Mouse (Mus musculus): Measurements from ENCODE around the gene Plvap. TPM values are rescaled to one million over a fixed set of nuclear protein-coding genes. Genes with fewer than 3 reads are reported as not detected.

Plvap gene
- polyA plus RNA-seq, 1 experiment: 122 TPM

GRCm38 (mm10) chr8:71496481-71496880 lies 15.1 kb downstream of the Plvap start:
- WGBS: 42% methylated on average over 11 of the region's 11 CpGs
- DNase-seq (ENCODE audit: low read depth, low spot score): no peak

DNA sequence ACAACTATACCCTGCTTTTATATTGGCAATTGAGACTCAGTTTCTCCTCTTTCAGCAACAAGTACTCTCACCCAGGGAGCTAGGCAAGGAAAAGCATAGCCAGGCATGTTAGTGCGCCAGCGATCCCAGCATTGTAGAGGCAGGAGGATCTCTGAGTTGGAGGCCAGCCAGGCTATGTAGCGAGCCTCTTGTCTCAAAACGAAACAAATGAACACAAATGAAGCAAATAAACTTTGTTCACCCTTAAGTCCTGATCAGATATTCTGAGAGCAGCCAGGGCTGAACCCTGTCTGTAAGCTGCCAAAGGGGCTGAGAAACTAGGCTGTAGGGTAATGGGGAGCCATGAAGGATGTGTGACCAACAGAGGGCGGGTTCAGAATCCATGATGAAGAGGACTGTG lies 15.7 kb downstream of the Plvap start:
- WGBS: 84% methylated on average over 5 of the region's 5 CpGs
- DNase-seq (ENCODE audit: low read depth, low spot score): no peak

DNA sequence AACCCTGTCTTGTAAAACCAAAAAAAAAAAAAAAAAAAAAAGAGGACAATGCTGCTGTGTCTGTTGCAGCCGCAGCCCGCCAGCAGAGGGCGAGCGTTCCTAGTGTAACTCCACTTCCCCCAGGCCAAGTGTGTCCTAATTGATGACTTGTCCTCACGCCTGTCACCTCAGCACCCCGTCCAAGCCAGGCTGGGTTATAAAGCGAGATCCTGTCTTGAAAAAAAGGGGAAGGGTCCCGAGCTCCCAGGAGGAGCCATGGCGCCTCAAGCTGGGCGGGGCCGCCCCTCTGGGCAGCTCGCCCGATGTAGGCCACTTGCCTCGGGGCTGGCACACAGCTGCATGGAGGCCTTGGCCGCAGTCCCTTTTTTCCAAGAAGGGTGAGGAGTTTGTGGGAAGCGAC lies 16.5 kb downstream of the Plvap start:
- DNase-seq (ENCODE audit: low read depth, low spot score): no peak
- 19% methylated on average over 16 of the region's 16 CpGs for WGBS

GRCm38 (mm10) chr8:71488454-71488853 lies 23.1 kb downstream of the Plvap start:
- WGBS: under 1% methylated on average over 22 of the region's 22 CpGs
- DNase-seq (ENCODE audit: low read depth, low spot score): peak; percentile 94

DNA sequence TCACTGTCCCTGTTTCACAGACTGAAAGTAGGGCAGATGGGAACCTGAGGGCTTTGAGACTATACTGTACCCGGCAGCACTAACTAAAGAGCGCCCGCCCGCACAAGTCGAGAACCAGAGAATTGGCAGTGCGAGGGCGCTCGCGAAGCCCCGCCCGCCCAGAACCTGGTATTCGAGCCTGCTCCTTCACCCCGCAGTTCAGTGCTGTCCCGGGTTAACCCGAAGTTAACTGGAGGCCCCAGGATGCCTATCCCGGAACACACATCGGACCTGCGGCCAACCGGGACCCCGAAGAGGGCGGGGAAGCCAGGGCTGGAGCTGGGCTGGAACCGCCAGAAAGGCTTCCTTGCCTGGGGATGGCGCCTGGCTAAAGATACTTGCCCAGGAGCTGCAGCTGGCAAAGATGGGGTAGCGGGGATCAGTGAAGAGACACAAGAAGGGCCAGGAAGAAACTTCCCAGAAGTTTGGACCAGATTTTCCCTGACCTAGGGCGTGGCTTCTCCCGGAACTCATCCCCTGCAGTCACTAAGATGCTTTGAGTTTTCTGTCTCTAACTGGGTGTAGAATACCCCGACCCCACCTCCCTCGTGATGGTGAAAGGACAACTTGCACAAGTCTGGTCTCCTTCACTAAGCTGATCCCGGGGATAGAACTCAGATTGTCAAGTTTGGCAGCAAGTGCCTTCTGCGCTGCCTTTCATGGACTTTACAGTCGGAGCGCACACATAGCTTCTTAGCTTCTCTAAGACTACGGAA lies 23.7 kb downstream of the Plvap start, which contains the start of gene Gtpbp3:
Gtpbp3 (plus strand) TSS at position 413 of the 755 bp plus-strand sequence.
- under 1% methylated on average over 33 of the region's 33 CpGs for WGBS
- peak; percentile 40 for DNase-seq (ENCODE audit: low read depth, low spot score)

- no peak for DNase-seq (ENCODE audit: low read depth, low spot score)
- 4% methylated on average over 7 of the region's 7 CpGs for WGBS
Observed at GRCm38 (mm10) chr8:71486136-71486529, 25.4 kb downstream of the Plvap start.

DNA sequence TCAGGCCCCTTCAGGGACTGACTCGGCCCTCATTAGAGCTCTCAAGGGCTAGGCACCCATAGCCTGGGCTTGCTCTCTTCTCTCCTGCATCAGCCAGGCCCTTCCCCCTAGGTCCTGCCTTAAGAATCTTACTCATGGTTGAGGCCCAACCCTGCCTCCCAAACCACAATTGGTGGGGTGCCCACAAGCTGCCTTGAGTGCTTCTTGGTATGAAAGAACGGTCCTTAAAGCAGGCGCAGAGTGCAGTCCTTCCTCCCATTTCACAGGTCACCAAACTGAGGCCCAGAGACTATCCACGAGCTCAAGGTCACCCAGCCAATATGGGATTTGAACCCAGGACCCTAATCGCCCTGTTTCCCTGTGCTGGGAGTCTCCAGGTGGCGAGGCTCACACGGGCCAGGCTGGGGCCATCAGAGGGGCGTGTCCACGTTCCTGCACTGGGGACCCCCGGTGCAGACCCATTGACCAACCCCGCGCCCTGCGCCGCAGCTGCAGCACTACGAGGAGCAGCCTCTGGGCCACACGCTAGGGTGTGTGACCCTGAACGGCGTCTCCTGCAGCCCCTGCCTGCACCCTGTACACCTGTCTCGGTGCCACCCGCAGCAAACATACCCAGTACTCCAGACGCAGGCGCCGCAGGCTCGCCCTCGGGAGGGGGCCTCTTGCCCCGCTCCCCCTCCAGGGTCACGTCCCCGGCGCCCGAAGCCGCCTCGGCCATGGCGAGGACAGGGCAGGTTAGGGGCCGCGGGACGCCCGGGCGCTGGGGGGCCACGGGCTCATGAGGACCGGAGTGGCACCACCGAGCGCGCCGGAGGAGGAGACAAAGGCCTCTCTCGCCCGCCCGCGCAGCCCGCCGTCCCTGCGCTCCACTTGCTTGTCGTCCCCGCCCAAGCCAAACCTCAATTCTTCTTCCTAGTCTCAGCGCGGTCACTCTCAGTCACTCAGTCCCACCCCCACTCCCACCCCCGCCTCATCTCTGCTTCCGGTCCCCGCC lies 26.1 kb downstream of the Plvap start, which contains the start of gene Ano8:
Ano8 (minus strand) TSS at position 822 of the 994 bp plus-strand sequence.
- WGBS: 5% methylated on average over 57 of the region's 58 CpGs
- peak; percentile 45 for DNase-seq (ENCODE audit: low read depth, low spot score)

GRCm38 (mm10) chr8:71484736-71485135 lies 26.8 kb downstream of the Plvap start:
- 95% methylated on average over 19 of the region's 19 CpGs for WGBS

GRCm38 (mm10) chr8:71483932-71484331 lies 27.6 kb downstream of the Plvap start:
- WGBS: 65% methylated on average over 8 of the region's 8 CpGs
- no peak for DNase-seq (ENCODE audit: low read depth, low spot score)

More at GRCm38 (mm10) chr8:71484736-71485135, 26.8 kb downstream of the Plvap start:
- no peak for DNase-seq (ENCODE audit: low read depth, low spot score)

DNA sequence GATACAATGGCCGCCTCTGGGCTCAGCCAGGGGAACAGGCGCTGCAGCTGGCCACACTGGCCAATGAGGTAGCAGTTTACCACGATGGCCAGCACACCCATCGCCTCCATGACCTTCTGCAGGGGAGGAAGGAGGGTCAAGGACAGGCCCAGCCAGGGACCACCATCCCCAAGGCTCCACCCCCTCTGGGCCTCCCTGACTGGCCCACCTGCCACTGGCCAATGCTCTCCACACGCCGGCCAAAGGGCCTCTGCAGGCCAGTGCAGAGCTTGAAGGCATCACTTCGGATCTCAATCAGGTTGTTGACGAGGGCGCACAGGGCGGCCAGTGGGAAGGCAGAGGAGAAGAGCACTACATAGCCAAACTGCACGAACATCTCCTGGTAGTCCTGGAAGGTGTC lies 32.6 kb downstream of the Plvap start:
- WGBS: 90% methylated on average over 11 of the region's 11 CpGs
- DNase-seq (ENCODE audit: low read depth, low spot score): no peak

DNA sequence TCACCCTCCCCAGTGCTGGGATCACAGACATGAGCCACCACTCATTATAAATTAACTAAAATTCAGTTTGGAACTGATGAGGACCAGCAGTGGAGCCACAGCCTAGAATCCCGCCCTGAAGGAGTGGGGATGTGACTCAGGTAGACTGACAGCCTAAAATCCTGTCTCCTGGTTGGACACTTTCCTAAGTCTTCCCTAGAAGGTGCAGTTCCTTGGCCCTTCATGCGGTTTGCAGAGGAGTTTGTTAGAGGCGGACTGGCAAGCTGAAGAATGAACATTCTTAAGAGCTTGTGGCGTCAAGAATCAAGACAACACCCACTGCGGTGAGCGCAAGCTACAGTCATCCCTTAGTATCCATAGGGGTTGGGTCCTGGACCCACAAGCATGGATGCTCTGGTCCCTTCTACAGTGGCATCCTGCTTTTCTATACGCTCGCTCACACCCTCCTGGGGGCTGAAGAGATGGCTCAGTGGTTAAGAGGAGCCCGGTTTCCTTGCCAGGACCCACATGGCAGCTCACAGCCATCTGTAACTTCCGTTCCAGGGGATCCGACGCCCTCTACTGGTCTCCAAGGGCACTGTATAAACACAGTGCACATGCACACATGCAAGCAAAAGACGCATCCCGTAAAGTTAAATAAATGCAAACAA lies 34.2 kb downstream of the Plvap start:
- DNase-seq (ENCODE audit: low read depth, low spot score): no peak

GRCm38 (mm10) chr8:71476099-71476940 lies 35.2 kb downstream of the Plvap start:
- WGBS: under 1% methylated on average over 118 of the region's 121 CpGs
- no peak for DNase-seq (ENCODE audit: low read depth, low spot score)

More for the DNA sequence above, 34.2 kb downstream of the Plvap start:
- 59% methylated on average over 14 of the region's 14 CpGs for WGBS

- 18% methylated on average over 4 of the region's 4 CpGs for WGBS
Observed at GRCm38 (mm10) chr8:71475702-71476075, 35.9 kb downstream of the Plvap start.

GRCm38 (mm10) chr8:71474785-71475701 lies 36.5 kb downstream of the Plvap start:
- DNase-seq (ENCODE audit: low read depth, low spot score): no peak
- 89% methylated on average over 25 of the region's 25 CpGs for WGBS

More at GRCm38 (mm10) chr8:71475702-71476075, 35.9 kb downstream of the Plvap start:
- no peak for DNase-seq (ENCODE audit: low read depth, low spot score)

DNA sequence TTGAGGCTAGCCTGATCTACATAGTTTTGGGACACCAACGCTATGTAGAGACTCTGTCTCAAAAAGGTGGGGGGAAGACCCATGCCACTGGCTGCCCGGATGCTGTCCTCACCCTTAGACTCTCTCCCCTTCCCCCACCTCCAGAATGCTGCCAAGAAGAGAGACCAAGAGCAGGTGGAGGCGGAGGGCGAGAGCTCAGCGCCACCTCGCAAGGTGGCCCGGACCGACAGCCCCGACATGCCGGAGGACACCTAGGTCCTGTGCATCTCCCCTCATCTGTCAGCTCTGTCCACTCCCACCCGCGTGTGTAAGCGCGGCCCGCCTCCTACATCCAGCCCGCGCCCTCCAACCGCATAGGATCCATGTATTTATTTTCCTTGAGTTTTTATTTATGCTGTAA lies 37.2 kb downstream of the Plvap start:
- WGBS: 91% methylated on average over 18 of the region's 18 CpGs

GRCm38 (mm10) chr8:71472601-71473386 lies 38.8 kb downstream of the Plvap start:
- 87% methylated on average over 8 of the region's 8 CpGs for WGBS
- DNase-seq (ENCODE audit: low read depth, low spot score): no peak

More for the DNA sequence above, 37.2 kb downstream of the Plvap start:
- no peak for DNase-seq (ENCODE audit: low read depth, low spot score)

DNA sequence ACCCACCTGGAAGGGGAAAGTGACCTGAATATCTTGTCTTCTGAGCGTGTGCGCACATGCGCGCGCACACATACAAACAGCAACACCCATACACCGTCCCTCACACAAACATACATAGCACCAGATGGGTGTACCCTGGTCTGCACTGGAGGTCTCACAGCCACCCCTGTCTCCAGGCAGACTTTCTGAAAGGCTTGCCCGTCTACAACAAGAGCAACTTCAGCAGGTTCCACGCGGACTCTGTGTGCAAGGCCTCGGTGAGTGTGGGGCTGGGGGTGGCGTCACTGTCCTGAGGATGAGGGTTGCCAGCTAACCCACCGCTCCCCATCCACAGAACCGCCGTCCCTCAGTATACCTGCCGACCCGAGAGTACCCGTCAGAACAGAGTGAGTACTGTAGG lies 39.7 kb downstream of the Plvap start:
- DNase-seq (ENCODE audit: low read depth, low spot score): no peak
- WGBS: 94% methylated on average over 17 of the region's 17 CpGs

Data from large intestine, adult 2 months (tissue).